Mouse (Mus musculus): ENCODE measurements around the gene Gm49337.

Gm49337 gene

DNA sequence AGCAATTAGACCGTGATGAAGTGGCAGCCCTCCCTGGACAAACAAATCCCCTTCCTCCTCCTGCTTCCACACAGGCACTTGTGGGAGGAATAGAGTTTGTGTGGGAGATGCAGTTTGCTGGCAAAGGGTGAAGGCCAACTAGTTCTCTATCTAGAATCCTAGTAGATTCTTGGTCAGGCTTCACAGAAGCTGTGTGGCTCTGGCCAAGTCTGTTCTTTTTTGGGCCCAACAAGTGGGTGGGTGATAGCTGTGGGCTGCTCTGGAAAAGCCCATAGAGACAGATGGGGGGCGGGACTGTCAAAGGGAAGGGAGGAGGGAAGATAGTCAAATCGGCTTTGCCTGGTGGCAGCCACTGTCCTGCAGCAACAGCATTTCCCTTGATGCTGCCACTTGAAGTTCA lies 12.4 kb upstream of the Gm49337 start:
- DNase-seq (ENCODE audit: extremely low read depth, insufficient read length, low spot score) = no peak

DNA sequence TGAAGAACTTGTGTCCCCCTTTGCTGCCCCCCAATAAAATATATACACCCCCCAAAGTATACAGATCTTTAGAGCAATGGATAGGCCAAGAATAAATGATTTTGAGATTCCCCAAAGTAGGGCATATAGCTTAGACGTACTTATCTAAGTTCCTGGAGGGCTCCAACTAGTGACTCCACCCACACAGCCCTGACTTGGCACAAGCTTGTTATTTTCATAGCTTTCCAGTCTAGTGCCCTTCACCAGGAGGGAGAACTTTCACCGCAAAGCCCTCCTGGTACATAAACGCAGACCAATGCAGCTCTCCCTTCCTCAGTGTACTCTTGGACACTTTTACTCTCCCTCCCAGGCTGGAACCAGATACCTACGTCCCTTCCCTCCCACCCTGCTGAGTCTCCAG lies 11.0 kb upstream of the Gm49337 start:
- no peak for DNase-seq (ENCODE audit: extremely low read depth, insufficient read length, low spot score)

DNA sequence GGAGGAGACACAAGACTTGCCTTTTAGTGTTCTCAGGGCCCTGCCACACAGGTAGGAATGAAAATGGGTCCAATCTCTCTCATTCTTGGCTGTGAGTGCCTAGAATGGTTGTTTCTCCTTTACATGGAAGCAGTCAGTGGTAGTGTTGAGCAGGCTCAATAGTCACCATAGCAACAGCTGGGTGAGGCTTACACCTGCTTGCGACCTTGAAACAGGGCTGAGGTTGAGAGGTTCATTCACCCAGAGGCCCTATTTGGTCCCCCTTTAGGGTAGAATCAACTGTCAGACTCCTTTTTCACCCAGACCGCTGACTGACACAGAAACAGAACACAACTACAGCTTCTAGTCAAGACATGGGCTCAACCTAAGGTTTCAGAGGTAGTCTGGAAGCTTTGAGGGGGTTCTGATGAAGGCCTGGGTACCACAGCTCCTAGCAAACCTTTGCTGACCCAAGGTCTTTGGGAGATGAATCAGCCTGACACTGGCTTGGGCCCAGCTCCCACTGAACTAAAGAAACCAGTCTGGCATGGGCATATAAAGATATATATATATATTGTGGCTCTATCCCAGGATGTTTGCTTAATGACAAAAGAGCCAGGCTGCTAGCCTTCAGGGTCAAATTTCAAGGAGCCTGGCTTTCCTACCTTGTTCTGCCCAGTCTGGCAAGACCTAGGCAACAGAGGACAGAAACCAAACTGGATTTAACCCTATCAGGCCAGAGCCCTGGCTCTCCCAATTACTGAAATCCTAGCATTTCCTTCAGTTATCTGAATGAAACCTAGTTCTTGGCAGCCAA lies 8.2 kb upstream of the Gm49337 start:
- DNase-seq (ENCODE audit: extremely low read depth, insufficient read length, low spot score) = no peak

DNA sequence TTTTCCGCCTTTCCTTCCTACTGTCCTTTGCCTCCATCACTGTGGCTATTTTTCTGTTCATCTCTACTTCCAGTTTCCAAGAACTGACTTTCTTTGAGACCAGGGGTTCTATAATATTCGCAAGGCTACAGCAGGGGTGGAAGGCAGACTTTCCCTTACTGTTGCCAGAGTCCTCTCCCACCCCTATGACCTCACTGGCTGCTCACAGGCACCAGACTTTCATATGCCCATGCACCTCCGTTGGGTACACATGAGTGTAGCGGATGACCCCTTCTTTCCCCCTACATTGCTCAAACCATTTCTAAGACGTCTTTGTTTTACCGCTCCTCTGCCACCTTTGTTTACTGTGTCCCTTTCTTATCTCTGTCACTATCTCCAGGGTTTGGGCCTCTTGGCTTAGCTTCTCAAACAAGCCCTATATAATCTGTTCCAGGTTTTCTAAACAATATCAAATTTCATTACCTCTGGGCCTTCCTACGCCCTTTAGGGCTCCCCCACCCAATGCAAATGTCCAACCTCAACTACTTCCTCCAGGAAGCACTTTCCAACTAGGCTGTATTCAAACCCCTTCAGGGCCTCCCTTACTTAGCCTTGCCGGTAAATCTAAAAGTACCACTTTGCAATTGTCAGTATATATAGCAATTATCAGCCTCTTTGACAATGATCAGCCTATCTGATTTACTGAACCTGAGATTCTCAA lies 7.3 kb upstream of the Gm49337 start:
- no peak for DNase-seq (ENCODE audit: extremely low read depth, insufficient read length, low spot score)

DNA sequence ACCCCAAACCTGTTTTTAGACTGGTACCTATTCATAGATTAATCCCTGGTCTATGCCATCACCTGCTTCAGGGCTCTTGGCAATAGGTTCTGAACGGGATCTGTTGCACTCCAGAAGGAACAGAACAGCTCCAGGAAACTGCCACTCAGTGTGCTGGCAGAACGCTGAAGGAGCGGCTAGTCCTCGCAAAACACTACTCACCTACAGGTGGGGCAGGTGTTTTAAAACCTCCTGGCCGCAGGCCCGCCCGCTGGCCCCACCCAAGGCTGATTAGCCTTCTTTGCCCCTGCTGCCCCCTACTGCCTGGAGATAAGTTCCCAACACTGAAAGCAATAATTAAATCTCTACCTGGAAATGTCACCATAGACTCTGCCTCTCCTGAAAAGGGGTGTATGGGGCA lies 5.8 kb upstream of the Gm49337 start, which contains the start of gene Tspan1:
Gene Tspan1 (minus strand): TSS at position 198 of the 400 bp plus-strand sequence.
- no peak for DNase-seq (ENCODE audit: extremely low read depth, insufficient read length, low spot score)

DNA sequence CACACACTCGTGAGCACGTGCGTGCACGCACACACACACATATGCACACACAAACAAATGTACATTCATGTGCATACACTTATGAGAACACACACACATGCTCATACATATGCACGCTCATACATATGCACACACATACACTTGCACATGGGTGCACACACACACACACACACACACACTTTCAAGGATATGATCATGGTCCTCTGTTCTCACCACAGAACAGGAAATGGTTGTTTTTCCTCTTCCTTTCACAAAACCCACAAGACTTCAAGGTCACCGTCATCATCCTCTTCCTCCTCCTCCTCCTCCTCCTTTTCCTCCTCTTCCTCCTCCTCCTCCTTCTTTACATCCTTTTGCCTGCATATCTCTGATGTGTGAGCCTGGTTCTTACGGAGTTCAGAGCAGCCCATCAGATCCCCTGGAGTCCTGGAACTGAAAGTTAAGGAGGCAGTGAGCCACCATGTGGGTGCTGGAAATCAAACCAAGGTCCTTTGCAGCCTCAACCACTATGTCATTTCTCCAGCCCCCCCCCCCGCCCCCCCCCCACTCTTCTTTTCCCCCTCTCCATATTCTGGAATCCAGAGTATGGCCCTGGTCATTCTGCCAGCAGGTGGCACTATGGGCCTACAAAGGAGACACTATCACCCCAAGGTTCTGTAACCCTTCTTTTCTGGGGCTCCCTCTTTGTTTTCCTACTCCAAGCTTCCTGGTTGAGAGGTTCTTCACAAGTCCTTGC lies 4.4 kb upstream of the Gm49337 start:
- no peak for DNase-seq (ENCODE audit: extremely low read depth, insufficient read length, low spot score)

DNA sequence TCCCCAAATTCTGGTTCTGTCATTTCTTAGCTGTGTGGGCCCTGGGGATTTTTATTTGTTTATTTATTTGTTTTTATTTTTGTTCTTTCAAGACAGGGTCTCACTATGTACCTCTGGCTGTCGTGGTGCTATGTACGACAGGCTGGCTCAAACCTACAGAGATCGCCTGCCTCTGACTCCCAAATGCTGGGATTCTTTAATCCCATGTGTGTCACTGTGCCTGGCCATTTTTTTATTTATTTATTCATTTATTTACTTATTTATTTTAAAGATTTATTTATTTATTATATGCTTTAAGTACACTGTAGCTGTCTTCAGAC lies 3.9 kb upstream of the Gm49337 start:
- no peak for DNase-seq (ENCODE audit: extremely low read depth, insufficient read length, low spot score)

DNA sequence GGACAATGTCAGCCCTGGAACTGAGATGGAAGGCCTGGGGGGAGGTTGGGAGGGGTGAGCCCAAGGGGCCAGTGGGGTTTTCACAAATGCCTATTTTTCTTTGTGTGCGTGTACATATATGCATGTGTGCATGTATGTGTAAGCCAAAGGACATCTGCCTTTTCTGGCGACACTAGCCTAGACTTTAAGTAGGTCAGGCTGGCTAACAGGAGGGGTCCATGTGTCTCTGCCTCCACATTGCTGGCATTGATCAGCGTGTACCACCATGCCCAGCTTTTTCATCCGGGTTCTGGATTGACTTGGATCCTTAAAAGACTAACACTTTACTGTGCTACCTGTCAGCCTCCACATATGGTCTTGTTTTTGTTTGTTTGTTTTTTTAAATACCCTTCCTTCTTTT lies 568 bp downstream of the Gm49337 start:
- no peak for DNase-seq (ENCODE audit: extremely low read depth, insufficient read length, low spot score)

DNA sequence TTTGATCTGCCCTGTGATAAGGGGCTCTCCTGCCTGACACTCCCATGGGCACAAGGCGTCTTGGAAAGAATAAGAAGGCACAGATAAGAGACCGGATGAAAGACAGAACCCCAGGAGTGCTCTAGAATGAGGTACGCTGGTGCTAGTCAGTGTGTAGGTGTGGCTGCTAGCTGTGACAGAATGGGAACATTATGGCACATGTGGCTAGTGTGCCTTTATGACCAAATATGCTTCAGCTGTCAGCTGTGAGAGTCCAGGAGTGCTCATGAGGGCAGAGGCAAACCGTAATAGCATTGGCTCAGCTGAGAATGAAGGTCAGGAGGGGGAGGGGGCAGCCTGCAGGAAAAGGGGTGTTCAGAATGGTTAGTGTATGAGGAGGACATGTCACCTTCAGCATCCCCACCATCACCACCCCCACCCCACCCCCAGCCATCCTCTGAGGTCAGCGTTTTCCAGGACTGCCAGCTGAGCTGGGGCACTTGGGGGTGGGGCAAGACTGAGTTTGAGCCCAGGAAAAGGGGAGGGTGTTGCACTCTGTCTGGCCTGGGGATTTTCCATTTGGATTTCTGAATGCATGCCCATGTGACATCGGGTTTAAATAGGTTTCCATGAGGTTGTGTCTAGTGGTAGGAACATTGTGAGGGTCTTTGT lies 1.4 kb downstream of the Gm49337 start:
- DNase-seq (ENCODE audit: extremely low read depth, insufficient read length, low spot score) = no peak

DNA sequence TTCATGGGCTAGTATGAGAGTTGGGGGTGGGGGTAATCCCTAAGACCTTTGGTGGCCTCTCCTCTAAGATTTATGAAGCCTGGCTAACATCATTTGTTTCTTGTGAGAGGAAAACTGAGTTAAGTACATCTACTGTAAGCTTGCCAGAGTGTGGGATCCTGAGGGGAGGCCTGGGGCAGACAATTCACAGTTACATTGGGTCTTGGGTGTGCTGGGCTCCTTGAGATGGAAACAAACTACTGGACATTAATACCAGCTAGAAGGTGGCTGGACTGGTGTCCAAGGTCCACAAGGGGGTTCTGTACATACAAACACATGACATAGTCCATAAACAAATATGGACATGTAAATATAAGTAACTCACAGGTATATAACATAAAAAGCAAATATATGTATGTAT lies 2.0 kb downstream of the Gm49337 start:
- no peak for DNase-seq (ENCODE audit: extremely low read depth, insufficient read length, low spot score)

DNA sequence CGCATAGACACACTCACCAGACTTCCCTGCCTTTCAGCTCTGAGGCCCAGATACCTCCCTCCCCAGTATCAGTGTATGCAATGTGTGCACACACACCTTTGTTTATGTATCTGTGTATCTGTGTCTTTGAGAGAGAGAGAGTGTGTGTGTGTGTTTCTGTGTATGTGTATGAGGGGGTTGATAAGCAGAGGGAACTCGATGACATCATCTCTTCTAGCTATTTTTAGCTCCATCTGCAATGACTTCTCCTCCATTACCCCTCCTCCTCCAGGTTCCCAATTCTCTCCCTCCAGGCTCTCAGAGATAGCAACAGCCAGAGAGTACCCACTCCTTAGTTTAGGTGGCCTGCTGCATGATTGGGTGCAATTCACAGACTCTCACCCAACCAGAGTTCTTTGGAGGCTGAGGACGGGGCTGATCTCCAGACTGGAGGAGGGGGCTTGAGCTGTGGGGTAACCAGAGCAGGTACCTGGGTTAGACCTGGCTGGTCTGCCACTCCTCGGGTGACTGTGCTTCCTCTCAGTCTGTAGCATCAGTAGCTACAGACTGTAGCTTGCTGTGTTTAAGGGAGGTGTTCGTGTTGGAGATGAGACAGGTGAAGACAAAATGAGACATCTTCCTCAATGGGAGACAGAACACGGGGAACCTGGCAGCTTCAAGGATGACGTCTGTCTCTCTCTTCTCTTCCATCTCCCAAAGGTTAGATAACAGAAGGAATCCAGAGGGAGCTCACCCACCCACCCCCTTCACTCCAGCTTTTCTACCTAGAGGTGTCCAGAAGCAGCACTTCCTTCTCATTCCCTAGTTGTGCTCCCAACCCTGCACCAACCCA lies 2.7 kb downstream of the Gm49337 start:
- no peak for DNase-seq (ENCODE audit: extremely low read depth, insufficient read length, low spot score)

DNA sequence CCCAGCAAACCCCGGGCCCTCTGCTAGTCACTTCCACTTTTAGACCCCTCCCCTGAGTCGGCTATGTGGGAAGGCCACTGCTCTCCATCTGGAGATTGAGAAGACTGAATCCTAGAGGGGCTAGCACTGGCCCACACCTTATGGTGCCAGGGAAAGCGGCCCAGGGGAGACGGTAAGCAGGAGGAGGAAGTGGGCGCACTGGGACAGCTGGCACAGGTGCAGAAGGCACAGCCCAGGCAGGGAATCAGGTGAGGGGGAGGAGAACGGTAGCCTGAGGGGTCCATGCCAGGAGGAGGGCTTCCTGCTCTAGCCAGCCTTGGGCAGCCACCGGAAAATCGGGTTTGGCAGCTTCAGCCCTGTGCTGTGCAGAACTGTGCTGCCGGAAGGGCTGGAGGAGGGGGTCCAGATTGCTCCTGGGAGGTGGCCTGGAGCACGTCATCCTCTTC lies 3.4 kb downstream of the Gm49337 start:
- no peak for DNase-seq (ENCODE audit: extremely low read depth, insufficient read length, low spot score)

DNA sequence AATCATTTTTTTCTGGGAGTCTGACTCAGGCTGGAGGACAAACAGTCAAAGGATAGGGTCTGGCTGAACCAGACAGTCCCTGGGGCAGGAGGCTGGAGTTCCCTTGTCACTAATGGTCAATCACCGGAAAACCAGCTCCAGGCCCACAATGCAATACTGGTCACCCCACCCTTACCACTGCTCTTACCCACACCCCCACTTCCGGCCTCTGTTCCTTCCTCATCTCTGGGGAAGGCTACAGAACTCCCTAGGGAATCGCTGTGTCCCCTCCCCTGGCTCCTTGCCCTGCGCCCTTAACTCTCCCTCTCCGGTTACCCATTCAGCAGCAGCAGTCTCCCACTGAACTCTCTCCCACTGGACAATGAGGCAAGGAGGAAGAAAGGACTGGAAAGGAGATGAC lies 4.0 kb downstream of the Gm49337 start:
- DNase-seq (ENCODE audit: extremely low read depth, insufficient read length, low spot score) = no peak

DNA sequence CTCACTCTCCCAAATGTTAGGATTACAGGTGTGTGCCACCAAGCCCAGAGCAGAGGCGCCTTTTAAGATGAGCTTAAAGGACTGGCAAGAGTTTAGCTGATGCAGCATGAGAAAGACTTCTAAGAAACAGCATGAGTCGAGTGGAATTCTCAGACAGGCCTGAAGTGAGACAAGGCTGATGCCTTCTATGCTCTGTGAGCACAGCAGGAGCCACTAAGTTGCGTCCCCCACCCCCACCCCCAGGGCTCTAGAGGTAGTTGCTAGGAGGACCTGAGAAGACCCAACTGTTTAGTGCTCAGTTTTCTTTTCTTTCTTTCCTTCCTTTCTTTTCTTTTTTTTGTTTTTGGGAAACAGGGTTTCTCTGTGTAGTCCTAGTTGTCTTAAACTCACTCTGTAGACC lies 8.9 kb downstream of the Gm49337 start:
- DNase-seq (ENCODE audit: extremely low read depth, insufficient read length, low spot score) = no peak

DNA sequence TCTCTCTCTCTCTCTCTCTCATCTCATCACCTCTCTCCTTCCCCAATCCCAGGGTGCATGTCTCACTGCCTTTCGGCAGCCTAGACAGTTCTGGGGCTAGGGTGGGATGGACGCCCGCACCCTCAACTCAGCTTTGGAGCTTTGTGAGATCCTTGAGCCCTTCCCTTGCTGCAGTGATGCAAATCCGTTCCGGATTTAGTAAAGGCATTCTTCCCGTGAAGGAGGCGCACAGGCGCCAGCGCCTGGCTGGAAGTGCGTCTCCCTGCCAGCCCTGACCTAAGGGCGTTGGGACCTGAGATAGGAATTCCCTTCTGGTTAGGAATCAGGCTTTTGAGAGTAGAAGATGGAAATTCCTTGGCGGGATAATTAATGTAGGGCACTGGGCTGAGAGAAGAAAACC lies 9.6 kb downstream of the Gm49337 start:
- no peak for DNase-seq (ENCODE audit: extremely low read depth, insufficient read length, low spot score)

DNA sequence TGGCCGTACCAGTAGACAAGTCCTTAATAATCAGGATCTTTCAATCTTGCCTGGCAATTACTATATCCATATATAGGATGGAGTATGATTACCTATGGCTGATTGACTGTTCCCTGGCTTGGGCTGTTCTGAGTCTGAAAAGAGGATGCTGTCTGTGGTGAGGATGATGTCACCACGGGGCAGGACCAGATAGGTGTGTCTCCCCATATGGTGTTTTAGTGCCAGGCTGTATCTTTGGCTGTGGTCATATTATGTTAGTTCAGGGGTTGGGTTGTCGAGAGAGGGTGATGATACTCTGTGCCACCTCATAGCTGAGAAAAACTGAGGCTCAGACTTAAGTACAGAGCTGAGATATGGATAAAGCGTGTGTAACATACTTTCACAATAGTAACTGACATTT lies 11.9 kb downstream of the Gm49337 start:
- DNase-seq (ENCODE audit: extremely low read depth, insufficient read length, low spot score) = no peak

DNA sequence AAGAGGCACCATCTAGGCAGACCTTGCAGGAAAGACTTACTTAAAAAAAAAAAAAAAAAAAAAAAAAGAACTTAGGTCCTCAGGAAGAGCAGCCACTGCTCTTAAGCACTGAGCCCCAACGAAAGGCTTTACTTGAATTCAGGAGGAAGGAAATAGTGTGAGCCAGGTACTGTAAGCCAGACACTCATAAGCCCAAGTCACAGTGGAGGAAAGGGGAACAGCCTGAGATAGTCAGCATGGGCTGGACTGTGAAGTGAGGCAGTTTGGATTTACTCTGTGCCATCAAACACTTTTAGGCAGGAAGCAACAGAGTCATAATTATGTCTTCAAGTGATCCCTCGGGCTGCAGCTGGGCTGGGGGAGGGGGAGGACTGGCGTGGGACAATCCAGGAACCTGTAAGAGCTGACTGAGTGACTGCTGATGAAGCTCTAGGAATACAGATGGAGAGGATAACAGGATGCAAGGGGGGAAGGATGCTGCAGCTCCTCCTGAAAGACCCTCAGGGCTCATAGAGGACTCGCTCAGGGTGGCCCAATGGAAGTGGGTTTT lies 19.2 kb downstream of the Gm49337 start:
- no peak for DNase-seq (ENCODE audit: extremely low read depth, insufficient read length, low spot score)

DNA sequence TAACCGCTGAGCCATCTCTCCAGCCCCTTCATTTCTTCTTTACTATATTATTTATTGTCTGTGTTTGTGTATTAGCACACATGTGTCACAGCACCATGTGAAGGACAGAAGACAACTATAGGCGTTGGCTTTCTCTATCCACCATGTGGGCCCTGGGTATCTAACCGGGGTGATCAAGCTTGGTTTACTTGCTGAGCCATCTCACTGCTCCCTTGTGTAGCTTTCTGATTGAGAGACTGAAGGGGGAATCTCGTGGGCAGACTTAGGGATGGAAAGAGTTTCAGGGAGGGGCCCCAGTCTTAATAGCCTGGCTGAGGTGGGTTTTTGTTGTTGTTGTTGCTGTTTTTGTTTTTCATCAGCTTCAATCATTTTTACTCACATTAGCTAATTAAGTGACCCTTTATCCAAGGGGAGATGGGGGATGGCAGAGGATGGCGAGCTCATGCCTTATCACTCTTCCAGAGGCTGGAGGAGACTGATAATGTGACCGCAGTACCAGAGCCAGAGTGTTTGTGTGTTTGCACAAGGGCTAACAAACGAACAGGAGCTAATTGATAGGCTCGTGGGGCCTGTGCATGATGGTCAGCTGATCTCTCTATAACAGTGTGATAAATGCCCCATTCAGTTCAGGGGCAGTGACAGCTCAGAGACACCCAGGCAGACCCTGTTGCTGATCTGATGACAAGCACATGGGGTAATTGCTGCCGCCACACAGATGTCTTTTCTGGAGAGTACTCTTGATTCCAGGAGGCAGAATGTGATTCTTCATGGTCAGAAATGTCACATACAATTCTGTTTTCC lies 20.6 kb downstream of the Gm49337 start:
- DNase-seq (ENCODE audit: extremely low read depth, insufficient read length, low spot score) = no peak

DNA sequence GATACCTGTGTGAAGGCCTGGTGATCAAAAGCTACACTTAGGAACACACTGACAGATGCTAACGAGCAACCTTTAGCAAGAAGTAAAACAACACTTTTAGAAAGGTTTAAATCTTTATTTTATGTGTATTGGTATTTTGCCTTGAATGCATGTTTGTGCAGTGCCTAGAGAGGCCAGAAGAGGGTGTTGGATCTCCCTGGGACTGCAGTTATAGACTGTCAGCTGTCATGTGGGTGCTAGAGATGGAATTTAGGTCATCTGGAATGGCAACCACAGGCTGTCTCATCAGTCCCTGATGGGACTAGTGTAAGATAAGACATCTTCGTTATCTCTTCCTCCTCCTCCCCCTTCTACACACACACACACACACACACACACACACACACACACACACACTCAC lies 25.2 kb downstream of the Gm49337 start:
- DNase-seq (ENCODE audit: extremely low read depth, insufficient read length, low spot score) = no peak

All from 3134 (cell line).